Mouse (Mus musculus): Measurements from ENCODE around the gene Mmachc.

Gene Mmachc

GRCm38 (mm10) chr4:116708201-116708764 lies at the start of gene Mmachc, which contains the start of gene Ccdc163:
Gene Mmachc (minus strand): TSS chr4:116708406.
Gene Ccdc163 (plus strand): TSS chr4:116708509.
- DNase-seq (ENCODE audit: low spot score), result peak; percentile 74

GRCm38 (mm10) chr4:116749750-116750149 lies 41.5 kb upstream of the Mmachc start:
- DNase-seq (ENCODE audit: low spot score), result no peak

DNA sequence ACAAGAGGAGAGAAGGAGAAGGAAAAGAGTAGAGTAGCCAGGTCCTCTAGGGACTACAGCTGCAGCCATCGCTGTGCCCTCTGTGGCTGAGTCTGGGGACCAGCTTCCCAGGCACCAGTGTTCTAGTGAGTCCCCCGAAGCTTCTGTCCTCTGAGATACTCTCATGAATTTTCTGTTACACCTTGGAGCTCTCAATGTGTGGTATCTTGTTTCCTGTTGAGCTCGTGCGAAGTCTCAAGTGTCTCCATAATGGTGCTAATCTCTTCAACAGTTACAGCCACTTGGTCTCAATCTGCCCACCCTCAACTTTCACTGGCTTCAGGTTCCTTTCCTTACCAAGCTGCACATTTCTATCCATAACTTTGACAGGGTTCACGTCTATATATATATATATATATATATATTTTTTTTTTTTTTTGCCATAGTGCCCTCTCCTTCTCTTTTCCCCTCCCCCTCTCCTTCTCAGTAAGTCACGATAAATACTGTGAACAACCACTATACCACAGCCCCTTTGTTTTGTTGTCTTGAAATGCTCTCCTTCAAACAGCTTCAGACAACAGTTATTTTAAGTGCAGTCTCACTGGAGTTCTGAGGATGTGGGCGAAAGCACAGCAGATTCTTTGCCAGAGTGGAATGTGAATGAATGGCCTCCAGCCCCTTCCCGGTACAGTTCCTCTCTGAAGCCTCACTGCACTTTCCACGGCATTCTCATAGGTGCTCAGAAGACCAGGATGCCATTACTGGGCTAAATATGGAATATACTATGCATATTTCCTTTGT lies 31.0 kb upstream of the Mmachc start:
- no peak for DNase-seq (ENCODE audit: low spot score)

DNA sequence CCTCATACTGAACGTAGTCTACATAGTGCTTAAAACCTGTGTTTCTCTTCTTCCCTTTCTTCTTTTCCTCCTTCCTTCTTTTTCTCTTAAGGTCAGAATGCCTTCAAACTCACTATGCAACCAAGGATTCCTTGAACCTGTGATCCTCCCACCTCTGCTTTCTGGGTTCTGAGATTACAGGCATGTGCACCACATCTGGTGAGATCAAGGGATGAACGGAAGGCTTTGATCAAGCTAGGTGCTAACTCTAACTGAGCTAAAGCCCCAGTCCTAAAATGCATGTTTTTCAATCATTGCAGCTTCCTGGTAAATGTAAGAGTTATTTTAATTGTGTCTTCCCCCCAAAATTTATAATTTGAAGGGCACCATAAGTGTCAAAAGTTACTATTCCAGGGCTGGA lies 26.8 kb upstream of the Mmachc start:
- no peak for DNase-seq (ENCODE audit: low spot score)

- DNase-seq (ENCODE audit: low spot score), result no peak
Measured at GRCm38 (mm10) chr4:116732355-116732754, 24.1 kb upstream of the Mmachc start.

DNA sequence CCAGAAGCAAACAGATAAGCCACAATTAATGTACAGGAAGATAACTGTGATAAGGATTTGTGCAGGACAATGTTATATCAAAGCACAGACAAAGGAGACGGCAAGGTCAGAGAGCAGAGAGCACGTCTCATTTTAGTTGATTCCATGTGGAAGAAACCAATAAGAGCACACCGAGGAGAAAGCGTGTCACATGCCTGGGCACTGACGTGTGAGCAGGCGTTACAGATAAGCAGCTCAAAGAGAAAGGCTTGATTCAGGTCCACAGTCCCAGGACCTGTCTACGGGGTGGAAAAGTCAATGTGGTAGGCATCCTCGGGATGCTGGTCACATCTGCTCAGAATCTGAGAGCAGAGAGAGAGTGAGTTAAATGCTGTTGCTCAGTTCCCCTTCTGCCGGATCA lies 22.9 kb upstream of the Mmachc start:
- no peak for DNase-seq (ENCODE audit: low spot score)

DNA sequence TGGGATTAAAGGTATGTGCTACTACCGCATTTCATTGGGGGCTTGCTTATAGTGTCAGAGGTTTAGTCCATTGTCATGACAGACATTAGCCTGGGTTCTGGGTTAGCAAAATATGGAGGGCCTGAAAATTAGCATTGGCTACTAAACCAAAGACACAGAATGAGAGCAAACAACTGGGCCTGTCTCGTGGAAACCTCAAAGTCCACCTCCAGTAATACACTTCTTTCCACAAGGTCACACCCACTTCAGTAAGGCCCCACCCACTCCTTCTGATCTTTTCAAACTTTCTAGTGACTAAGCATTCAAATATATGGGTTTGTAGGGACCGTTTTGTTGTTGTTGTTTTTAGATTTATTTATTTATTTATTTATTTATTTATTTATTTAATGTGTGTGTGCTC lies 21.3 kb upstream of the Mmachc start:
- DNase-seq (ENCODE audit: low spot score), result no peak

DNA sequence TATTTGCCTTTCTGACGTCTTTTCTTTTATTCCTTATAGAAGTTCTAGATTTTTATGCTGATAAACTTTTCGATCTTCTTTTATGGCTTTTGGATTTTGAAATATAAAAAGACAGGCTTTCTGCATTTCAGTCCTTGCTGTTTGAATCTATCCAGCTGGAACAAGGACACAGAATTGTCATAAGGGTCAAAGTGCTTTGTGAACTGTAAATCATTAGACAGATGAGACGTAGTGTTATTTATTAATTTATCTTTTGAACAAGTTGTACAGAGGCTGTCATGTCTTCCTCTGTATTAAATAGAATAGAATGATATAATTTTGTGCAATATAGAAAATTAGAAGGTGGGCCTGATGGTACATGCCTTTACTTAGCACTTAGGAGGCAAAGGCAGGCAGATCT lies 19.2 kb upstream of the Mmachc start:
- DNase-seq (ENCODE audit: low spot score), result no peak

DNA sequence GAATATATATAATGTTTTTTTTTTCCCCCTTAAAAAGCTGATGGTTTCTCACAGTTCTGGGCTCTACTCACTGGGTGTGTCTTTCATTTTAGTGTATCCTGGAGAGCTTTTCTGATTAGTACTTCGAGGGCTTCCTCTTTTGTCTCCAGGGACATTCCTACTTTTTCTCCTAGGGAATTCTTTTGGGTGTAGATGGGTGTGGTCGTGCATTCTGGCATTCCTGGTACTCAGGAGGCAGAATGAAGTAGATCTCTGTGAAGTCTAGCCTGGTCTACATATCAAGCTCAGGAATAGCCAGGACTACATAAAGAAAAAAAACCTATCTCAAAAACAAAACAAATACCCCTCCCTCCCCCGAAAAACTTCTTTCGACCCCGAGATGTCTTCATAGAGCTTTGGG lies 17.2 kb upstream of the Mmachc start:
- DNase-seq (ENCODE audit: low spot score), result no peak

- DNase-seq (ENCODE audit: low spot score), result no peak
Measured at GRCm38 (mm10) chr4:116722230-116722629, 14.0 kb upstream of the Mmachc start.

DNA sequence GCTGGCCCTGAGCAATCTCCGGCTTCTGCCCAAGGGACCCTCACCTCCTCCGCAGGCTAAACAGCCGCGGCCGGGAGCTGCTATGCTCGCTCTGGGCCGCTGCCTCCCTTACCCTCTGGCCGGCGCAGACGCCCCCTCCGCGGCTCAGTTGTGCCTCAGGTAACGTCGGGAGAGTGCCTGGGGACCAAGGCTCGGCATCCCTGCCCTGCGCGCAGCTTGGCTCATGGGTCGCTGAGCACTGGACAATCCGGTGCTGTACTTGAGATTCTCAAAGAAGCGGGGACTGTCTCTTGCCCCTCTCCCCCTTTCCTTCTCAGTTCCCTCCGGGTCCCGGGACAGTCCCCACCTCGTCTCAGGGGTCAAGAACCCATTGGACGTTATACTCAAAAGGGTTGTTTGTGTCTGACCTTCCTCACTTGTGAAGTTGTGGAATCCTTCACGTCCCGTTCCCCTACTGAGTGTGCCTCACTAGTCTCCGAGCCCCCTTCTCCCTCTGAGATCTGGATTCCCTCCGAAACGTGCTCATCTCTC lies 13.0 kb upstream of the Mmachc start:
- no peak for DNase-seq (ENCODE audit: low spot score)

GRCm38 (mm10) chr4:116720343-116721097 lies 12.3 kb upstream of the Mmachc start, which contains the start of gene Tesk2:
Gene Tesk2 (plus strand): TSS chr4:116720948.
- peak; percentile 82 for DNase-seq (ENCODE audit: low spot score)

DNA sequence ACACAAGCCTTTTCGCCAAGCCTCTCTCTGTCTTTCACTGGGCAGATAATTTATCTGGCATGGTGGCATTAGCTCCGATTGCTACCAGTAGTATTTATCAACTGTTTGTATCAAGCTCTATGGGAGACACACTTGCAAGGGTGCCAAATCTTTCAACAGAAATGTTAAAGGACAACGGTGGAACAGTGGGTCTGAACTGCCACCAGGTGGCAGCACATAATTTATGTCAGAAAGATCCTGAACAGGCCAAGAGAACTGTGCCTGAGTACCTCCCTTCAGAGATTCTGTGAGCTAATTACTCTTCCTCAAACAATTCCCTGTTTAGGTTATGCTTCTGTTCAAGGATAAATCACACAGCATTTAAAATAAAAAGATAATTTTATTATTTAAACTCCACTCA lies 11.2 kb upstream of the Mmachc start:
- DNase-seq (ENCODE audit: low spot score), result peak; percentile 40

- no peak for DNase-seq (ENCODE audit: low spot score)
Measured at GRCm38 (mm10) chr4:116712536-116712935, 4.3 kb upstream of the Mmachc start.

- no peak for DNase-seq (ENCODE audit: low spot score)
Measured at GRCm38 (mm10) chr4:116710154-116710553, 1.9 kb upstream of the Mmachc start.

- DNase-seq (ENCODE audit: low spot score), result no peak
Measured at GRCm38 (mm10) chr4:116708791-116709390, 685 bp upstream of the Mmachc start.

- DNase-seq (ENCODE audit: low spot score), result no peak
Measured at GRCm38 (mm10) chr4:116707666-116708065, 540 bp downstream of the Mmachc start.

- DNase-seq (ENCODE audit: low spot score), result peak; percentile 65
Measured at GRCm38 (mm10) chr4:116703804-116704203, 4.4 kb downstream of the Mmachc start.

- no peak for DNase-seq (ENCODE audit: low spot score)
Measured at GRCm38 (mm10) chr4:116700964-116701363, 7.2 kb downstream of the Mmachc start.

DNA sequence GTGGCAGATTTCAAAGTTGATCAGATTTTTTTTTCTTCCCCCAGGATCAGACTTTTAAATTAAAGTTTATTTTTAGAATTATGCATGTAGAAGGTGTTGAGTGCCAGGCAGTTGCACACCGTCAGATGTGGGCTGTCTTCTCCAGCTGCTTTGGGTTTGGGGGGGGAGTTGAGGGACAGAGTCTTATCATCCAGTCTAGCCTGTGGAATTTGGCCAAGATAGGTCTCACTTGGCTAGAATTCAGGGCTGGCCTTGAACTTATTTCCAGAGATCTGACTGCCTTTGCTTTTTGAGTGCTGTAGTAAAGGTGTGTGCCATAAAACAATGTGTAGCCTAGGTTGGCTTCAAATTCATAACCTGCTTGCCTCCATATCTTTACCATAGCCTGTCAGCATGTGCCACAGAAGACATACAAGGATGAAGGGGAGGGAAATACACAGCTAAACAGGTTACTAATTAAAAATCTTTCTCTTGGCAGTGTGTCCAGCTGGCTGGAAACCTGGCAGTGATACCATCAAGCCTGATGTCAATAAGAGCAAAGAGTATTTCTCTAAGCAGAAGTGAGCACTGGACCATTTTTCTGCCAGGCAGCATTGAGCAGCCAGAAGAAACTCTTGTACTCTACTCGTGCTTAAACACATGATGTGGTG lies 9.4 kb downstream of the Mmachc start:
- DNase-seq (ENCODE audit: low spot score), result no peak

GRCm38 (mm10) chr4:116693785-116694184 lies 14.4 kb downstream of the Mmachc start:
- DNase-seq (ENCODE audit: low spot score), result no peak

DNA sequence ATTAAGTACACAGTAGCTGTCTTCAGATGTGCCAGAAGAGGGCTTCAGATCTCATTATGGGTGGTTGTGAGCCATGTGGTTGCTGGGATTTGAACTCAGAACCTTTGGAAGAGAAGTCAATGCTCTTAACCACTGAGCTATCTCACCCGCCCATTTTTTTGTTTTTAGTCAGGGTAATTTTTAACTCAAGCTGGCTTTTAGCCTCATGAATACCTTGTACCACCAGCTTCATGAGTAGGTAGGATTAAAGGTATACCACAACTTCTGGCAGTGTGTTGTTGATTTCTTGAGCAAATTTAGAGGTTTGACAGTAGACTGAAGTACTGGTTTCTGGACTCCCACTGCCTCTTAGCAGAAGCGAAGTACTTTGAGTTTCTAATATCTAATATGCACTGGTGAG lies 16.1 kb downstream of the Mmachc start:
- no peak for DNase-seq (ENCODE audit: low spot score)

Data from spleen, adult 12 weeks (tissue).